Mouse (Mus musculus) ovary, adult 10 weeks (tissue): ENCODE results near the gene Ntn1. TPM values are rescaled to one million over a fixed set of nuclear protein-coding genes. Genes with fewer than 3 reads are reported as not detected.

Experiments used
- polyA plus RNA-seq: library from polyadenylated mRNA; stranded (reverse); fragments of 350-450 nt; fragmentation: Illumina TruSeq; extraction: RNeasy Lipid Tissue Mini Kit (QIAGEN cat#74804); gene quantifications from one replicate; pipeline ENCODE4 v1.2.3, GENCODE M21; 2014

The Ntn1 gene
- 1.0 TPM for polyA plus RNA-seq

DNA sequence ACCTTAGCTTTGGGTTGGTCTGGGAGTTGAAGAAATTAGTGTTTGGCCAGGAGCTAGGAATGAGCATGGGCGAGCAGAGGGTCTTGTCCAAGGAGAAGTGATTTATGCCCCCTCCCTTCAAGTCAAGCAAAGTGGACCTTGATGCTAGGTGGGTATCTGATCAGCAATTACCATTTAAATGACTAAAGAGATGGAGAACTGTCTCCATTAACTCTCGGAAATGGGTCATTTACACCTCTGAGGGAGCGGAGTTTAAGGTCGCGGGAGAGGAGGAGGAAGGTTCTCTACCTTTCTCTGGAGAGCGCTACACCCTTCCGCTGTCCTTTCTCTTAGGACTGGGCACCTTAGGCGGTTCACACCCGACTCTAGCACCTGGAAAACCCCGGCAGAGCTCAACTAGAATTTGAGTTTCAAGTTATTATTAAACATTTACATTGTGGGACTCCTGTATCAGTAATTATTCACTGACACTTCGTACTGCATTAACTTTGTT lies at the start of gene Ntn1:
Ntn1 (minus strand) TSS at position 97 of the 493 bp plus-strand sequence.

DNA sequence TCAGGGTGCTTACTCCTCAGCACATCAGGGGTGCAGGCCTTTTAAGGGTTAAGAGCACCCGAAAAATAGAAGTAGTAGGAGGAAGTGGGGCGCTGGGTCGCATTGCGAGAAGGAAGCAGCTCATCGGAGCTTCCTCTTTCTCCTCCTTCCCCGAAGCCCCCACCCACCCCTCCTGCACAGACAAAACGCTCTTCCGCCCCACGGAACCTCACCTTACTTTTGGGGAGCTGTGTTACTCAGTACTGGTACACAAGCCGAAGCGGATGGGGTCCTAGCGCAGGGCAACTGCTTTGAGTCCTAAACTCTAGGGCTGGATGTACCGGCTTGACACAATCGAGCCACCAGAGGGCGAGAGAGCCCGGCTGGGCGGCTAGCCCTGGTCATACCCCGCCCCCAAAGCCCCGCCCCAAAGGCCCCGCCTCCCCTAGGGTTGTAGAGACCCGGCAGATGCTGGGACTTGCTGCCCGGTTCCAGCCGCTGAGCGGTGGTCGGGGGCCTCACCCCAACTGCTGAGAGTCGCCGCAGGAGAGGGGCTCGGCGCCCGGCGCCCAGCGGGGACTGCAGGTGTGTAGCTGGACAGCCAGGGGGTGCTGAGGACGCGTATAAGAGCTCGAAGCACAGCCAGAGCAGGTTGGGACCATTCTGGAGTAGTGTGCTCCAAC lies 31.2 kb upstream of the Ntn1 start, which contains the start of gene Pik3r5:
Pik3r5 (plus strand) TSS at position 423 of the 662 bp plus-strand sequence.

Other genes with a start within 250 kb of the Ntn1 start
- gene Pik3r5, start 31.3 kb upstream of the Ntn1 start, polyA plus RNA-seq = 0.74 TPM
- 0.14 TPM for gene Pik3r6, start 102.2 kb upstream of the Ntn1 start, polyA plus RNA-seq
- gene Mfsd6l, start 155.4 kb upstream of the Ntn1 start, polyA plus RNA-seq = 0.29 TPM
- 1.6 TPM for gene Ccdc42, start 186.2 kb upstream of the Ntn1 start, polyA plus RNA-seq